2 mouse cellular contexts compared by ENCODE assay signal in genomic region chr5:29197187-29197586, GRCm38 (mm10).
TF ChIP-seq lines count a peak whose summit lies in the region.

No protein-coding gene starts in this region.

TF ChIP-seq in CH12.LX, 34 proteins besides CTCF, POLR2A, EP300 and RAD21:
- TF ChIP-seq BHLHE40 (IDR thresholded peaks at IDR 0.05; ENCODE audit: low read depth, low read length), result no peak
- peak; percentile 81 for TF ChIP-seq MAFK (IDR thresholded peaks at IDR 0.05; ENCODE audit: insufficient replicate concordance, low read length)

TF ChIP-seq in MEL, 35 proteins besides CTCF, POLR2A, EP300 and RAD21:
- TF ChIP-seq JUND (IDR thresholded peaks at IDR 0.05; ENCODE audit: low read depth, low read length) (no peak), NELFE (IDR thresholded peaks at IDR 0.05; ENCODE audit: low read depth, low read length) (no peak), MEF2A (IDR thresholded peaks at IDR 0.05; ENCODE audit: extremely low read depth, insufficient replicate concordance, low read depth, low read length, poor library complexity, severe bottlenecking) (no peak), HCFC1 (IDR thresholded peaks at IDR 0.05; ENCODE audit: low read depth, low read length) (no peak), MAFK (IDR thresholded peaks at IDR 0.05; ENCODE audit: borderline replicate concordance, low read depth, low read length) (peak; percentile 43; the same call in 1 of the 2 replicates), TCF12 (IDR thresholded peaks at IDR 0.05; ENCODE audit: low read depth, low read length) (no peak), SMC3 (IDR thresholded peaks at IDR 0.05; ENCODE audit: low read depth, low read length) (no peak)
TF ChIP-seq in MEL: peak in this region for 1.
